Mouse (Mus musculus) heart, adult 2 months (tissue): ENCODE measurements around the gene Gm10203. TPM values are rescaled to one million over a fixed set of nuclear protein-coding genes. Genes with fewer than 3 reads are reported as not detected.
"Not testable (repeated sequence)": the region's sequence is repeated elsewhere in the genome, so short reads cannot be mapped to it uniquely, and the experiment has no call there.

Experiments used
- DNase-seq, 2 experiments: peaks; one replicate each; pipeline ENCODE4 v3.0.0; 2021
- H3K27ac ChIP-seq: fragments of 200-600 bp; 2 replicates; pipeline ENCODE4 v1.8.1; 2022
- H3K27me3 ChIP-seq: fragments of 200-500 bp; 2 replicates; pipeline ENCODE4 v1.6.1; 2012; ENCODE audit warnings: mild to moderate bottlenecking, low read length, inconsistent platforms, mixed read lengths; ENCODE audit not compliant: control insufficient read depth, insufficient read depth
- H3K36me3 ChIP-seq: fragments of 200-500 bp; 2 replicates; pipeline ENCODE4 v1.6.1; 2012; ENCODE audit warnings: low read length, inconsistent platforms; ENCODE audit not compliant: control insufficient read depth, insufficient read depth
- H3K4me1 ChIP-seq: fragments of 200-500 bp; 2 replicates; pipeline ENCODE4 v1.6.1; 2011; ENCODE audit warnings: low read length; ENCODE audit not compliant: control insufficient read depth, insufficient read depth
- H3K4me3 ChIP-seq: fragments of 200-600 bp; 2 replicates; pipeline ENCODE4 v1.8.1; 2022
- H3K79me2 ChIP-seq: fragments of 200-500 bp; replicated peaks from 2 replicates; pipeline ENCODE4 v1.6.1; 2012; ENCODE audit warnings: mild to moderate bottlenecking, inconsistent platforms, low read length, moderate library complexity, mixed read lengths; ENCODE audit not compliant: control insufficient read depth, insufficient read depth
- H3K9ac ChIP-seq: fragments of 200-500 bp; 2 replicates; pipeline ENCODE4 v1.6.1; 2012; ENCODE audit warnings: low read depth, mild to moderate bottlenecking, control low read depth, inconsistent platforms, low read length, mixed read lengths
- CTCF ChIP-seq: fragments of 200-600 bp; IDR thresholded peaks from 2 replicates; pipeline ENCODE4 v1.8.1; 2022; ENCODE audit warnings: antibody characterized with exemption, mild to moderate bottlenecking, moderate library complexity
- EP300 ChIP-seq: fragments of 200-500 bp; IDR thresholded peaks from 2 replicates; pipeline ENCODE4 v1.6.1; 2011; ENCODE audit warnings: low read depth, low read length, control low read depth; ENCODE audit not compliant: insufficient read depth
- POLR2A ChIP-seq: fragments of 200-500 bp; IDR thresholded peaks from 2 replicates; pipeline ENCODE4 v1.6.1; 2011; ENCODE audit warnings: mild to moderate bottlenecking, low read depth, low read length, control low read depth; ENCODE audit not compliant: insufficient read depth
- WGBS: fragments of 180-500 bp; shearing (Covaris S2); methylation state at CpG from one replicate; pipeline ENCODE4 v1.1.7; 2018; 5-methylcytosine and 5-hydroxymethylcytosine counted together
- intact Hi-C: fragments of 180-260 bp; cut with DNase I; formaldehyde crosslinking; loops from one replicate; pipeline ENCODE4 v1.15.1; 2025
- polyA plus RNA-seq: library from polyadenylated mRNA; depleted of rRNA; stranded (reverse); fragments of >200 nt; gene quantifications from 2 replicates; pipeline ENCODE4 v1.2.3, GENCODE M21; 2012; rRNA removed
- total RNA-seq, 2 experiments: library from RNA; stranded (reverse); gene quantifications; 2 replicates each; pipeline ENCODE4 v1.2.3; 2021

Gm10203 gene
- total and polyA plus RNA-seq, 3 experiments = not detected

GRCm38 (mm10) chr6:149167672-149168071 is 37.7 kb downstream of the Gm10203 start:
- TF ChIP-seq EP300 (no peak), POLR2A (no peak), CTCF (no peak)
- intact Hi-C loops = no loop called here
- H3K36me3 ChIP-seq = peaks cover 14% of the 10 kb centered on the region
- peaks cover 1% of the 10 kb centered on the region; the same call in 1 of the 2 replicates for H3K4me1 ChIP-seq
- no peak overlapping the region for H3K4me3 ChIP-seq
- H3K9ac ChIP-seq = no peak overlapping the region
- peak overlapping the region; percentile 60 for H3K27ac ChIP-seq
- 92% methylated on average over 1 of the region's 1 CpGs for WGBS
- H3K27me3 ChIP-seq = no peaks in the 10 kb centered on the region
- H3K79me2 ChIP-seq = no peaks in the 10 kb centered on the region
- DNase-seq = no peak

DNA sequence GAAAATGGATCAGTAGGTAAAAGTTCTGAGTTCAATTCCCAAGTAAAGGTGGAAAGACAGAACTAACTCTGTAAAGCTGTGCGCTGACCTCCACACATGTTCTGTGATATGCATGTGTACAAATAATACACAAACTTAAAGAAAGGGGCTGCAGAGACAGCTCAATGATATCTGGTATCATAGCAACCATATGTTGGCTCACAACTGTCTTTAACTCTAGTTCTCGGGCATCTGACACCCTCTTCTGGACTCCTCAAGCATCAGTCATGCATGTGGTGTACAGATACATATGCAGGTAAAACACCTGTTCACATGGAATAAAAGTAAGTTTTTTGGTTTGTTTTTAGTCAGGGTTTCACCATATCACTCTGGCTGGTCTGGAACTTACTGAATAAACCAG is 38.5 kb downstream of the Gm10203 start:
- Histone ChIP-seq H3K27me3 (no peaks in the 10 kb centered on the region), H3K27ac (no peak overlapping the region; the same call in 1 of the 2 replicates), H3K4me3 (no peak overlapping the region), H3K79me2 (no peaks in the 10 kb centered on the region), H3K36me3 (peaks cover 14% of the 10 kb centered on the region), H3K4me1 (peaks cover 1% of the 10 kb centered on the region; the same call in 1 of the 2 replicates), H3K9ac (no peak overlapping the region)
- intact Hi-C loops = no loop called here
- 96% methylated on average over 2 of the region's 2 CpGs for WGBS
- TF ChIP-seq POLR2A = no peak
- TF ChIP-seq EP300 = no peak
- TF ChIP-seq CTCF = no peak
- no peak for DNase-seq

DNA sequence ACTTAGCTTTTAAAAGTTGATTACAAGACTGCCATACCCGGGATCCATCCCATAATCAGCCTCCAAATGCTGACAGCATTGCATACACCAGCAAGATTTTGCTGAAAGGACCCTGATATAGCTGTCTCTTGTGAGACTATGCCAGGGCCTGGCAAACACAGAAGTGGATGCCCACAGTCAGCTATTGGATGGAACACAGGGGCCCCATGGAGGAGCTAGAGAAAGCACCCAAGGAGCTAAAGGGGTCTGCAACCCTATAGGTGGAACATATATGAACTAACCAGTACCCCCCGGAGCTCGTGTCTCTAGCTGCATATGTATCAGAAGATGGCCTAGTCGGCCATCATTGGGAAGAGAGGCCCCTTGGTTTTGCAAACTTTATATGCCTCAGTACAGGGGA is 40.0 kb downstream of the Gm10203 start:
- H3K9ac ChIP-seq, H3K4me1 ChIP-seq, H3K4me3 ChIP-seq, H3K27ac ChIP-seq, intact Hi-C loops, H3K79me2 ChIP-seq, H3K27me3 ChIP-seq, DNase-seq: not testable (repeated sequence)
- H3K36me3 ChIP-seq = peaks cover 14% of the 10 kb centered on the region
- 94% methylated on average over 4 of the region's 4 CpGs for WGBS

DNA sequence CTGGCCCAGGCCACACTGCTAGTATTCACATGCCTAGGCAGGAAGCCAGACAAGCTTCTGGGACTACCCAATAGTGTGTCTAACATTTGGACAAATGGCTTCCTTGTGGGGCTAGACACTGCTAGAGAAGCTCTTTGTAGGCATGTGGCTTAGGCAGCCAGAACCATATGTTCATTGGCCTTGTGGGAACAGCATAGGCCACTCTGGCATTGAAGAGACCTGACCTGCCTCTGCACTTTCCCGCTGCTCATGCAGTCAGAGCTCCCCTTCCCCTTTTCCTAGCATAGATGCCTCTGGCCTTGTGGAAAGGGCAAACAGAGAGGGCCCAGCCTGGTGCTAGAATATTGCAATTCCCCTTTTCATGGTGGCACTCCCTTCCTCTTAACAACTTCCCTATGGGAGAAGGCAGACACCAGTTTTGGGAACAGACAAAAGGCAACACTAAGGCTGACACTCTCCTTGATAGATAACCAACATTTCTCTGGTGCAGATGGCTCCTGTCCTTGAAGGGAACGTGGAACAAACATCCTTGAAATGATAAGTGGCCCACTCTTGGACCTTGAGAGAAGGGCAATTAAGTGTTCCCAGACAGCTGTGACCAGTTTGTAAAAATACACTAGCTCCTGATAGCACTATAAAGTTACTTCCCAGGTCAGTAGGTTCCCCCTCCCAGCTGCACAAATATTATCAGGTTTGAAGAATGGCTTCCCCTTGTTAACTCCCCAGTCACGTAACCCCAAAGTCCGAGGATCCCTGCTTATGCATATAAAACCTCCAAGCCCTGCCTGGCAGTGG is 44.1 kb downstream of the Gm10203 start:
- intact Hi-C loops = no loop called here
- peak; percentile 24 to 30 for DNase-seq
- Histone ChIP-seq H3K27me3 (no peaks in the 10 kb centered on the region), H3K4me3 (no peak overlapping the region), H3K9ac (no peak overlapping the region), H3K36me3 (peaks cover 13% of the 10 kb centered on the region), H3K4me1 (peaks cover 10% of the 10 kb centered on the region), H3K79me2 (no peaks in the 10 kb centered on the region), H3K27ac (peak overlapping the region; percentile 62)
- TF ChIP-seq EP300 (no peak), CTCF (no peak), POLR2A (no peak)
- WGBS = 52% methylated on average over 4 of the region's 4 CpGs

DNA sequence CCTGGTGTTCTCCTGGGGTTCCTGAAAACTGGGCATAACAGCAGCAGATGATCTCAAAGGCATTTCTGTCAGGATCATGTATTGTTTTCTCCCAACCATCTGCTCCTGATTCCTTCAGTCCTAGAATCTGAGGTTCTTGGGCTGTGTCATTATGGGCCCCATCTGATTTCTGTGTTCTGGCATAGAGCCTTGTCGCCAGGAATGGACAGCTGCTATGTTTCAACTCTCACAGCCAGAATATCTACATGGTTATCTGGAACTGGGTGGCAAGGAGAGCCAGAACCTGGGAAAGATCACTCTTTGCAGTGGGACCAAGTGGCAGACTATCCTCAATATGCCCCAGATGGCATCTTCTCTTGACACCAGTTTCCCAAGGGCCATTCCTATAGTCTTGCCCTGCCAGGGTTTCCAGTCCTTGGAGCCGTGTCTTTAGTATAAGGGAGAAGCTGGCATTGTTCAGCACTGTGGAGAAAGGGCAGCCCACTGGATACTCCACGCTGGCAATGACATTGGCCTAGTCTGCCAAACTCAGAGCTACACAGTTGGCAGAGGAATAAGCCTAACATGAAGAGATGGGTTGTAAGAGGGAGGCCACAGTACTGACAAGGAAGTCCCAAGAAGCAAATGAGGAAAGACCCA is 45.1 kb downstream of the Gm10203 start:
- no peaks in the 10 kb centered on the region; the same call in 1 of the 2 replicates for H3K79me2 ChIP-seq
- 54% methylated on average over 3 of the region's 3 CpGs for WGBS
- peaks cover 14% of the 10 kb centered on the region for H3K36me3 ChIP-seq
- intact Hi-C loops = no loop called here
- TF ChIP-seq CTCF (no peak), POLR2A (no peak), EP300 (0 out of 2 replicates have a peak, but pooled peaks have one; percentile 36)
- no peak overlapping the region for H3K9ac ChIP-seq
- H3K27me3 ChIP-seq = no peaks in the 10 kb centered on the region
- no peak overlapping the region for H3K4me3 ChIP-seq
- H3K27ac ChIP-seq = peak overlapping the region; percentile 62
- H3K4me1 ChIP-seq = peaks cover 10% of the 10 kb centered on the region
- peak; percentile 54 to 77 for DNase-seq

DNA sequence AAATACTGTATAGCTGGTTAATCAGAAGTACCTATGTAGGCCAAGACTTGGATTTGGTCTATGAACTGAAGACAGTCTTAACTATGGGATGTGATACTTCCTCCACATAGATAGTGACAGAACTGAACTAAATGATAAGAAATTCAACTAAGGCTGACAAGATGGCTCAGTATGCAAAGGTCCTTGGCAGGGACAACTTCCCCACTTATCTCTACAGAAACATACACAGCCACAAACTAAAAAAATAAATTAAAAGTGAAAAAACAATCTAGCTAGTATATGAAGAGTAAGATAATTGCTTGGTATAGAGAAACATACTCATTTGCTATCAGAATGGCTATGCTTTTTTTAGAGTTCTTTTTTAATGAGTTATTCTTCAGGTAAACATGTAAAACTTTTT is 49.1 kb downstream of the Gm10203 start:
- peaks cover 7% of the 10 kb centered on the region for H3K4me1 ChIP-seq
- TF ChIP-seq CTCF = no peak
- intact Hi-C loops = no loop called here
- no peak overlapping the region for H3K27ac ChIP-seq
- H3K9ac ChIP-seq = no peak overlapping the region
- H3K4me3 ChIP-seq = no peak overlapping the region
- no peaks in the 10 kb centered on the region for H3K27me3 ChIP-seq
- H3K79me2 ChIP-seq = no peaks in the 10 kb centered on the region; the same call in 1 of the 2 replicates
- peaks cover 14% of the 10 kb centered on the region for H3K36me3 ChIP-seq
- no peak for DNase-seq

Other genes with a start within 250 kb of the Gm10203 start
- 1 to 10 TPM; 4.1 to 4.2 TPM for gene Caprin2, start 233.9 kb upstream of the Gm10203 start, total RNA-seq
- 4.0 and 7.4 TPM in 2 replicates for gene Caprin2, start 233.9 kb upstream of the Gm10203 start, polyA plus RNA-seq
- 1 to 10 TPM; 2.7 to 5.0 TPM for gene Sinhcaf, start 183.7 kb upstream of the Gm10203 start, total RNA-seq
- gene Sinhcaf, start 183.7 kb upstream of the Gm10203 start, polyA plus RNA-seq = 1.3 and 2.1 TPM in 2 replicates
- 10 to 100 TPM; 16.0 to 17.8 TPM for gene Dennd5b, start 28.5 kb upstream of the Gm10203 start, total RNA-seq
- gene Dennd5b, start 28.5 kb upstream of the Gm10203 start, polyA plus RNA-seq = 3.7 and 5.9 TPM in 2 replicates
- 10 to 100 TPM; 24.2 to 38.8 TPM for gene Etfbkmt, start 9.7 kb downstream of the Gm10203 start, total RNA-seq
- 12.8 and 43.9 TPM in 2 replicates for gene Etfbkmt, start 9.7 kb downstream of the Gm10203 start, polyA plus RNA-seq
- 10 to 100 TPM; 16.0 to 24.9 TPM for gene Amn1, start 58.5 kb downstream of the Gm10203 start, total RNA-seq
- gene Amn1, start 58.5 kb downstream of the Gm10203 start, polyA plus RNA-seq = 7.4 and 12.0 TPM in 2 replicates
- 10 to 100 TPM; 30.8 to 31.1 TPM for gene Resf1, start 179.2 kb downstream of the Gm10203 start, total RNA-seq
- 8.0 and 11.3 TPM in 2 replicates for gene Resf1, start 179.2 kb downstream of the Gm10203 start, polyA plus RNA-seq